Comparison of ENCODE assay signal across 9 mouse cellular contexts in the genomic region with DNA sequence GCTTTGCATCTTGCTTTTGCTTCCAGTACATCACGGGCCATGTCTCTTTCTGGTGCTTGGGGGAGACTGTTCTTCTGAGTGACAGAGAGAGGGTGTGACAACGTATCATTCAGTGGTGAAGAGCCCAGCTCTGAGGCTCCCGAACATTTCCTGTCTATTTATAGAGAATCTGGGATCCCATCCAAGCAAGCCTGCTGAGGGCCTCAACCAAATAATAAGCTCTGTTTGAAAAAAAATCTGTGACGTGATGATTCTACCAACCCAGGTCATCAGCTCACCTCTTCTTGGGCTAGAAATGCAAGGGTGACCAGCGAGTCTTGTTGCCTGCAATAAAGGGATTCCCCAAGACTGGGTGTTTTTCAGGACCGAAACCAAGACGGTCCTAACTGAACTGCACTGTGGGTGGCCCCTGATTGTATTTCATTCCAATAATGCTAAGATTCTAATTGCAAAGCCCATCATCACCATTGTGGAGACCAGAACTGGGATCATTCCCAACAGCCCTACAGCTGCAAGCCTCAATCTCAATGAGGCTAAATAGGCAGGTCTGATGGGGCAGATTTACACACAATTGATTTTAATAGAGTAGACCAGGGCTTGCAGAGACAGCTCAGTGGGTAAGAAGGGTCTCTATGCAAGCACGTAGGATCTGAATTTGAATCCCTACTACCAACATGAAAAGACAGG.
DNase-seq lines count a peak whose midpoint lies in the region; ATAC-seq and TF ChIP-seq lines count a peak whose summit lies in the region.
"Had no signal": no experiment of that assay in that cellular context is flagged by ENCODE, and none has a peak within 500 bp of the region (broad histone marks: within the 10 kb centered on the region; RNA-seq: fewer than 3 reads in every experiment).

No protein-coding gene starts in this region.

- peak overlapping the region; percentile 57; the same call in 1 of the 2 replicates for H3K27ac ChIP-seq in forebrain, postnatal 0 days (ENCODE audit: low read depth, low read length)
- H3K27ac ChIP-seq in liver, embryonic 11.5 days (ENCODE audit: low read depth, low read length): no peak overlapping the region
- H3K27ac ChIP-seq: liver, embryonic 14.5 days had no signal

- DNase-seq in adrenal gland, postnatal 10 days: peak; percentile 13
- DNase-seq in adrenal gland, postnatal 25 days: no peak
- peak; percentile 19 for DNase-seq in left cerebral cortex, adult 11 months (ENCODE audit: low spot score)
- DNase-seq in left cerebral cortex, adult 9 months (ENCODE audit: low spot score in 2 of 2): no peak
- DNase-seq in forebrain, postnatal 0 days: peak; percentile 55
- DNase-seq in lung, postnatal 14 days: peak; percentile 1
- no peak for DNase-seq in liver, embryonic 11.5 days (ENCODE audit: low spot score)
- DNase-seq in ovary, postnatal 10 days (ENCODE audit: low spot score): no peak

- peak; percentile 81 for ATAC-seq in forebrain, postnatal 0 days
- no peak for ATAC-seq in liver, embryonic 11.5 days (replicated peaks; ENCODE audit: low FRiP score)

- no peaks in the 10 kb centered on the region for H3K4me1 ChIP-seq in forebrain, postnatal 0 days (ENCODE audit: insufficient read depth)
- no peaks in the 10 kb centered on the region for H3K4me1 ChIP-seq in liver, embryonic 11.5 days (replicated peaks; ENCODE audit: control insufficient read depth, insufficient read depth, low read length)

- no peaks in the 10 kb centered on the region for H3K9me3 ChIP-seq in forebrain, postnatal 0 days (ENCODE audit: low read length)
- no peaks in the 10 kb centered on the region for H3K9me3 ChIP-seq in liver, embryonic 11.5 days (ENCODE audit: control insufficient read depth, low read length)

- H3K4me3 ChIP-seq in forebrain, postnatal 0 days (ENCODE audit: low read depth, low read length): no peak overlapping the region
- H3K4me3 ChIP-seq in liver, embryonic 11.5 days (ENCODE audit: low read depth, low read length): no peak overlapping the region

- no peaks in the 10 kb centered on the region for H3K36me3 ChIP-seq in forebrain, postnatal 0 days (ENCODE audit: insufficient read depth)
- no peaks in the 10 kb centered on the region for H3K36me3 ChIP-seq in liver, embryonic 11.5 days (ENCODE audit: control insufficient read depth, insufficient read depth, low read length)

- no peaks in the 10 kb centered on the region for H3K27me3 ChIP-seq in forebrain, postnatal 0 days (ENCODE audit: insufficient read depth, low read length)
- H3K27me3 ChIP-seq in liver, embryonic 11.5 days (replicated peaks; ENCODE audit: control insufficient read depth, insufficient read depth, low read length): no peaks in the 10 kb centered on the region

- no peak for TF ChIP-seq CTCF in forebrain, postnatal 0 days (IDR thresholded peaks at IDR 0.05; ENCODE audit: low read depth)

- H3K4me2 ChIP-seq in forebrain, postnatal 0 days (ENCODE audit: low read depth): no peak overlapping the region
- no peak overlapping the region for H3K4me2 ChIP-seq in liver, embryonic 11.5 days

- no peak overlapping the region for H3K9ac ChIP-seq in forebrain, postnatal 0 days
- no peak overlapping the region for H3K9ac ChIP-seq in liver, embryonic 11.5 days (ENCODE audit: low read depth, low read length)
- H3K9ac ChIP-seq: liver, embryonic 14.5 days had no signal

- 36% methylated on average over 8 of the region's 8 CpGs for WGBS in forebrain, postnatal 0 days
- 72% methylated on average over 8 of the region's 8 CpGs for WGBS in liver, embryonic 11.5 days

Comparison
In these comparisons a context has a peak if more than half of its experiments do, and no peak if none do; other contexts are left out.
1. DNase-seq: peak in adrenal gland, postnatal 10 days (single experiment), left cerebral cortex, adult 11 months (single experiment), forebrain, postnatal 0 days (single experiment) and lung, postnatal 14 days (single experiment); none in adrenal gland, postnatal 25 days (single experiment), left cerebral cortex, adult 9 months (0 of 2), liver, embryonic 11.5 days (single experiment) and ovary, postnatal 10 days (single experiment).